Mouse (Mus musculus) CD4-positive naive resting alpha-beta T cell, adult 76 days (primary cell): Measurements from ENCODE around the gene Magea4. TPM values are rescaled to one million over a fixed set of nuclear protein-coding genes. Genes with fewer than 3 reads are reported as not detected.

Experiments
- total RNA-seq: library from RNA; stranded (reverse); gene quantifications from one replicate; pipeline ENCODE4 v1.2.4, GENCODE M21; 2023

Magea4 gene
- not detected for total RNA-seq

DNA sequence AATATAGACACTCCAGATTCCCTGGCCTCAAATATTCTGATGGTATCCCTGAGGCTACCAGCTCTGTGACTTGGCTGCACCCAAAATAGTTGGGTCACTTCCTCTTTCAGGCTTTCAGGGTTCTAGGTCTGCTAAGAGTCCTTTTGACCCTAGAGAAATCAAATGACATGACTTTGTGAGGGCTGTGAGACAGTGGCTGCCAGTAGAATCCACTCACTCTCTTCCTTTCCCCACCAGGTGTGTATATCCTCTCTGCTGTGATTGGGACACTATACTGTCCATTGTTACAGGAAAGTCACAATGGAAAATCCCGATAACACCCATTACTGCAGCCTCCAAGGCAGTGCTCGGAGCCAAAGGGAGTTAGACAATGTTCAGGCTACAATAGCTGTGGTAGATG, at the start of gene Magea4:
Gene Magea4 (plus strand): TSS at position 301 of the 400 bp plus-strand sequence.

Other genes starting within 250 kb of the Magea4 start
- gene Fate1, start 249.0 kb upstream of the Magea4 start, total RNA-seq, result not detected
- not detected for gene Cnga2, start 230.2 kb upstream of the Magea4 start, total RNA-seq
- gene Gabre, start 52.8 kb downstream of the Magea4 start, total RNA-seq, result not detected
- not detected for gene Magea10, start 164.8 kb downstream of the Magea4 start, total RNA-seq